Comparison of ENCODE assay signal across 8 mouse cellular contexts in genomic region chrX:152234125-152234524, GRCm38 (mm10). TPM values are rescaled to one million over a fixed set of nuclear protein-coding genes. Genes with fewer than 3 reads are reported as not detected.
DNase-seq lines count a peak whose midpoint lies in the region; ATAC-seq and TF ChIP-seq lines count a peak whose summit lies in the region.

No protein-coding gene starts in this region.

- ATAC-seq in lung, embryonic 14.5 days (ENCODE audit: insufficient read depth) = no peak
- ATAC-seq in hindbrain, embryonic 16.5 days = no peak

- H3ac ChIP-seq in myocyte (ENCODE audit: control insufficient read depth, insufficient read length) = peak overlapping the region; percentile 27

- H3K4me3 ChIP-seq in lung, embryonic 14.5 days (ENCODE audit: low read depth, low read length) = peak overlapping the region; percentile 57
- peak overlapping the region; percentile 90 for H3K4me3 ChIP-seq in embryonic facial prominence, embryonic 10.5 days
- peak overlapping the region; percentile 94 for H3K4me3 ChIP-seq in hindbrain, embryonic 16.5 days (ENCODE audit: low read length)
- peak overlapping the region; percentile 98 for H3K4me3 ChIP-seq in myocyte

- H3K36me3 ChIP-seq in lung, embryonic 14.5 days (ENCODE audit: insufficient read depth) = peaks cover 20% of the 10 kb centered on the region; the same call in 1 of the 2 replicates
- H3K36me3 ChIP-seq in embryonic facial prominence, embryonic 10.5 days (replicated peaks) = peaks cover 29% of the 10 kb centered on the region
- H3K36me3 ChIP-seq in hindbrain, embryonic 16.5 days (ENCODE audit: control insufficient read depth, insufficient read depth, low read length) = no peaks in the 10 kb centered on the region
- H3K36me3 ChIP-seq in myocyte (ENCODE audit: control insufficient read depth, insufficient read depth) = peaks cover 8% of the 10 kb centered on the region

- TF ChIP-seq POLR2A in myocyte (IDR thresholded peaks at IDR 0.05; ENCODE audit: insufficient read length, low read depth) = no peak

- no peaks in the 10 kb centered on the region for H3K9me3 ChIP-seq in lung, embryonic 14.5 days (ENCODE audit: low read depth, low read length)
- H3K9me3 ChIP-seq in embryonic facial prominence, embryonic 10.5 days = no peaks in the 10 kb centered on the region
- H3K9me3 ChIP-seq in hindbrain, embryonic 16.5 days (ENCODE audit: control insufficient read depth, low read length) = no peaks in the 10 kb centered on the region

- peaks cover 47% of the 10 kb centered on the region for H3K79me2 ChIP-seq in myocyte (ENCODE audit: control insufficient read depth, insufficient read depth)

- H3K9ac ChIP-seq in lung, embryonic 14.5 days = peak overlapping the region; percentile 76
- H3K9ac ChIP-seq in hindbrain, embryonic 16.5 days (ENCODE audit: low read depth, low read length) = peak overlapping the region; percentile 88

- no peaks in the 10 kb centered on the region for H3K27me3 ChIP-seq in lung, embryonic 14.5 days (ENCODE audit: insufficient read depth, low read length)
- H3K27me3 ChIP-seq in embryonic facial prominence, embryonic 10.5 days (replicated peaks; ENCODE audit: low read depth, poor library complexity, severe bottlenecking) = peaks cover 11% of the 10 kb centered on the region
- no peaks in the 10 kb centered on the region for H3K27me3 ChIP-seq in hindbrain, embryonic 16.5 days (replicated peaks; ENCODE audit: control insufficient read depth, insufficient read depth, low read length)
- no peaks in the 10 kb centered on the region for H3K27me3 ChIP-seq in myocyte (ENCODE audit: control insufficient read depth, insufficient read depth, insufficient read length)

- no peaks in the 10 kb centered on the region for H3K4me1 ChIP-seq in lung, embryonic 14.5 days (ENCODE audit: insufficient read depth)
- H3K4me1 ChIP-seq in embryonic facial prominence, embryonic 10.5 days = peaks cover 14% of the 10 kb centered on the region
- H3K4me1 ChIP-seq in hindbrain, embryonic 16.5 days (ENCODE audit: control insufficient read depth, insufficient read depth, low read depth, low read length) = peaks cover 13% of the 10 kb centered on the region

- no peak overlapping the region for H3K27ac ChIP-seq in lung, embryonic 14.5 days (ENCODE audit: low read depth)
- H3K27ac ChIP-seq in embryonic facial prominence, embryonic 10.5 days (replicated peaks) = no peak overlapping the region
- H3K27ac ChIP-seq in hindbrain, embryonic 16.5 days (ENCODE audit: low read depth, low read length) = no peak overlapping the region

- TF ChIP-seq CTCF in lung, embryonic 14.5 days (IDR thresholded peaks at IDR 0.05; ENCODE audit: low read depth) = no peak

- 18% methylated on average over 3 of the region's 3 CpGs for WGBS in lung, embryonic 14.5 days
- WGBS in embryonic facial prominence, embryonic 10.5 days = 32% methylated on average over 3 of the region's 3 CpGs
- WGBS in hindbrain, embryonic 16.5 days = 10% methylated on average over 3 of the region's 3 CpGs

- DNase-seq in lung, embryonic 14.5 days = peak; percentile 1
- no peak for DNase-seq in lung, postnatal 4 days
- no peak for DNase-seq in embryonic facial prominence, embryonic 10.5 days (ENCODE audit: low spot score)
- DNase-seq in cerebellum, postnatal 14 days = no peak
- DNase-seq in spleen, adult 18-20 months = no peak
- no peak for DNase-seq in thymus, postnatal 14 days

- H3K4me2 ChIP-seq in lung, embryonic 14.5 days = peak overlapping the region; percentile 69
- peak overlapping the region; percentile 83 for H3K4me2 ChIP-seq in hindbrain, embryonic 16.5 days (ENCODE audit: low read length)
- H3K4me2 ChIP-seq in myocyte (ENCODE audit: low read depth) = peak overlapping the region; percentile 89

TF ChIP-seq in myocyte, 11 proteins besides CTCF, POLR2A, EP300 and RAD21:
- TF ChIP-seq CEBPB (IDR thresholded peaks at IDR 0.05; ENCODE audit: insufficient read depth, poor library complexity, severe bottlenecking) = no peak
- no peak for TF ChIP-seq REST (IDR thresholded peaks at IDR 0.05; ENCODE audit: insufficient read depth, insufficient read length)
- no peak for TF ChIP-seq TCF12 (IDR thresholded peaks at IDR 0.05; ENCODE audit: insufficient read depth, poor library complexity, severe bottlenecking)
- TF ChIP-seq E2F4 (IDR thresholded peaks at IDR 0.05; ENCODE audit: insufficient read depth) = no peak
- TF ChIP-seq USF1 (IDR thresholded peaks at IDR 0.05; ENCODE audit: low read depth) = no peak
- TF ChIP-seq MYOG (IDR thresholded peaks at IDR 0.05; ENCODE audit: control insufficient read depth in 1 of 3, insufficient read depth in 1 of 3, insufficient read length in 2 of 3, low read depth in 2 of 3) = no peak
- no peak for TF ChIP-seq TCF3 (IDR thresholded peaks at IDR 0.05; ENCODE audit: insufficient read length, low read depth)

RNA-seq across cellular contexts. Expression of gene Kdm5c, which starts 1.3 kb away (rescaled TPM):
- polyA plus RNA-seq in lung, embryonic 14.5 days (2014; fragmentation: Nextera tagmentation; extraction: Ambion mirVana) = 34.0 and 50.5 TPM in 2 replicates
- 71.4 and 75.2 TPM in 2 replicates for polyA plus RNA-seq in embryonic facial prominence, embryonic 10.5 days (2016; fragmentation: Nextera tagmentation; extraction: Ambion mirVana)
- polyA plus RNA-seq in hindbrain, embryonic 16.5 days (2015; fragmentation: Nextera tagmentation; extraction: Ambion mirVana) = 23.6 and 34.0 TPM in 2 replicates
- 36.6 TPM for polyA plus RNA-seq in myocyte (2012; fragmentation: generic; extraction: Trizol)
